Mouse (Mus musculus) T-helper 2 cell (primary cell): ENCODE measurements around the gene 1700067P10Rik.

ENCODE experiments used
- in situ Hi-C: fragments of 300-600 bp; cut with MboI, MseI; formaldehyde crosslinking; loops from one replicate; pipeline ENCODE4 v1.15.1; 2025; ENCODE audit warnings: high pct_unique_total_duplicates

Gene 1700067P10Rik

GRCm38 (mm10) chr17:48089019-48089418 is at the start of gene 1700067P10Rik:
Gene 1700067P10Rik, plus strand, starts transcription at chr17:48089319.
- in situ Hi-C loops = no loop called here

GRCm38 (mm10) chr17:48041351-48042287 is 47.5 kb upstream of the 1700067P10Rik start:
- in situ Hi-C loops = no loop called here

- in situ Hi-C loops = no loop called here
Observed at GRCm38 (mm10) chr17:48043154-48043880, 45.8 kb upstream of the 1700067P10Rik start.

DNA sequence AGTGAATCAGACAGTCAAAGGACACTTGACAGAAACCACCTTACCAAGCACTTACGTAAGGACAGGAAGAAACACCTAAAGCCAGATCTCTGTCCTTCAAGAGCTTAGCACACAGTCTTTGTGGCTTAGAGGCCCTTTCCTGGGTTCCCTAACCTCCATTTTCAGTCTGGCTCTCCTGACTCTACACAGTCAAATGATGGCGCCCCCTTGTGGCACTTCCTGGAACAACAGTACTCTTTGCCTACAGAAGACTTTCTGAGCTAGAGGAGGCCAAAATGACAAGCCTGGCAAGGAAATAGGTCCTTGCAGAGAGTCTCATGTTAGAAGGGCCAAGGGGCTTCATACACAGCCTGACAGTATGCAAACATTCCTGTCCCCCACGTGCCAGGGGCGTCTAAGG is 43.5 kb upstream of the 1700067P10Rik start:
- in situ Hi-C loops = loop anchor here (5.0 kb wide), 1 partner anchor 113 kb away; no protein-coding TSS in a partner anchor

- in situ Hi-C loops = no loop called here
Observed at GRCm38 (mm10) chr17:48051638-48052337, 37.3 kb upstream of the 1700067P10Rik start.

- in situ Hi-C loops = no loop called here
Observed at GRCm38 (mm10) chr17:48052338-48053067, 36.6 kb upstream of the 1700067P10Rik start.

- in situ Hi-C loops = no loop called here
Observed at GRCm38 (mm10) chr17:48053646-48054045, 35.5 kb upstream of the 1700067P10Rik start.

DNA sequence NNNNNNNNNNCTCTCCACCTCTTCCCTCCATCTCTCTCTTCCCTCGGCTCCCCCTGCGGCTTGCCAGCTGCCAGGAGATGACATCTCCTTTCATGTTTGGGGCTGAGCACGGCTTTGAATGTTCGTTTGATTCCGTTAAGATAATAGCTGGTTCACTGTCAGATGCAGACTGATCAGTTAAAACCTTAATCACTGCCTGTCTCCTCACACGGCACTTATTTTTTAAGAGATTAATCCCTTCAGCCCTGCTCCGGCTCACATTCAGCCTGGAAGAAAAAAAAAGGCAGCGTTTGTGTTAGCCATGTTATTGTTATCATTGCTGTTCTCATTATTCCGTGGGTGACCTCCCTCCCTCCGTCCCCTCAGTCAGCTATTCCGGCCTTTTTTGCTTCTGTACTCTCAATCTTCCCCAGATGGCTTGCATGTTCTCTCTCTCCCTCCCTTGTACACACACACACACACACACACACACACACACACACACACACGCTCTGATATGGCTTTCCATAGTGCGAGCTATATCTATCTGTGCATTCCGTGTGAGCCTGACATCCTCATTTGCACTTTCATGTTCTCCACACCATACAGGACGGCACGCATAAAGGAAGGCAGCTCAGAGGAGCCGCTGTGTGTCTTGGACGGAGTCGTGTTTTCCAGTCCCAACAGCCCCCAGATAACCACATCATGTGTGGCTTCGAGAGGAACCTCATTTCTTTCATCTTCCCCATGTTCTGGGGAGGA is 33.9 kb upstream of the 1700067P10Rik start:
- in situ Hi-C loops = no loop called here

DNA sequence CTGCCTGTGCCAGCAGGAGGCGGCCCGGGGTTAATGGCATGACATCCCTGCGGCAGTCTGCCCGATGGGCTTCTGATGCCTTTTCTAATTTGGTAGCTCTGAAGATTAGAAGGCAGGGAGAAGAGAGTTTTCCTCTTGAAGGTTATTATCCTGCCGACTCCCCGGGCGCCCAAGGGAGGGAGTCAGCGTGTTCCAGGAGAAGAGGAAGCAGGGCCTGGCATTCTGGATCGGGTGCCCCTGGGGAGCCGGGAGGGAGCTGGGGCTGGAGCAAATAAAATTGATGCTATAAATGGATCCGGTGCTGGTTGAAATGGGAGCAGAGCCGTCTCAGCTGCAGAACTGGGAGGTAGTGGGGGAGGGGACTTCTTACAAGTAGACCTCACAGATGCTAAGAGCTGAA is 31.7 kb upstream of the 1700067P10Rik start:
- in situ Hi-C loops = no loop called here

DNA sequence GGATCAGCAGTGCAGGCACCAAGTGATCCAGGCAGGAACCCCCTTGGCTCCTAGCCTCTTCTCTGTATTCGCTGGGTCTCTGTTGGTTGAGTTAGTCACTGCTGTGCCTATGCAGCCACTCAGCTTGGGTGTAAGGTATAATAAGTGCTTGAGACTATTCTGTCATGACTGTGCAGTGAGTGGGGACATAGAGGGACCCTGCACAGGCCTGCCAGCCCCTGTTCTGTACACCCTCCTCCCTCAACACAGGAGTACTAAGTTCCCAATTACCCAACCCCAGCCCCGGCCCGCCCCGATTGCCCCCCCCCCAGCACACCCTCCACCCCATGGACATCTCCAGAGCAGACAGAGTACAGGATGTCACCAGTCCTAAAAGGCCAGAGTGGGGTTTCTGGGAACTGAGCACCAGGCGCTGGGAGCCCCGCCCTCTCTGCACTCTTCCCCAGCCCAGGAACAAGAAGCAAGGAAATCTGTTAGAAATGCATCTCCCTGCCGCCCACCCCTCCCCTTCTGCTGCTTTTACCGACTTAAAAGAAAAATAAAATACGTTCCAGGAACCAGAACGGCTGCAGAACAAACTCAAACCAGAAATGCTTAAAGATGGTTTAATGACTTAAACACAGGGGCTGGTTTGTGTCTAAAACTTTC is 24.8 kb upstream of the 1700067P10Rik start:
- in situ Hi-C loops = no loop called here

- in situ Hi-C loops = no loop called here
Observed at GRCm38 (mm10) chr17:48065081-48065501, 24.0 kb upstream of the 1700067P10Rik start.

GRCm38 (mm10) chr17:48067083-48067614 is 22.0 kb upstream of the 1700067P10Rik start:
- in situ Hi-C loops = no loop called here

GRCm38 (mm10) chr17:48067729-48068128 is 21.4 kb upstream of the 1700067P10Rik start:
- in situ Hi-C loops = no loop called here

DNA sequence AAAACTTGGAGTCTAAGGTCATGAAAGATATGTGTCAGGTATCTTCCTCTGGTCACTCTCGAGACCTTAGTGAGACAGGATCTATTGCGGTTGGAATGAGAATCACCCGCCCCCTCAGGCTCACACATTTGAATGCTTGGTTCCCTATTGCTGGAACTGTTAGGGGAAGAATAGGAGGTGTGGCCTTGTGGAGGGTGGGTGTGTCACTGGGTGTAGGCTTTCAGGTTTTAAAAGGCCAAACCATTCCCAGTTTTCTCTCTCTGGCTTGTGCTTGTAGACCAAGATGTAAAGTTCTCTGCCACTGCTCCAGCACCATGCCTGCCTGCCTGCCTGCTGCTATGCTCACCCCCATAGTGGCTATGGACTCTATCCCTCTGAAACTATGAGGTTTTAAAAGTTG is 8.5 kb upstream of the 1700067P10Rik start:
- in situ Hi-C loops = no loop called here

GRCm38 (mm10) chr17:48089446-48089845 is 327 bp downstream of the 1700067P10Rik start:
- in situ Hi-C loops = no loop called here

GRCm38 (mm10) chr17:48090305-48090704 is 1.2 kb downstream of the 1700067P10Rik start:
- in situ Hi-C loops = no loop called here

DNA sequence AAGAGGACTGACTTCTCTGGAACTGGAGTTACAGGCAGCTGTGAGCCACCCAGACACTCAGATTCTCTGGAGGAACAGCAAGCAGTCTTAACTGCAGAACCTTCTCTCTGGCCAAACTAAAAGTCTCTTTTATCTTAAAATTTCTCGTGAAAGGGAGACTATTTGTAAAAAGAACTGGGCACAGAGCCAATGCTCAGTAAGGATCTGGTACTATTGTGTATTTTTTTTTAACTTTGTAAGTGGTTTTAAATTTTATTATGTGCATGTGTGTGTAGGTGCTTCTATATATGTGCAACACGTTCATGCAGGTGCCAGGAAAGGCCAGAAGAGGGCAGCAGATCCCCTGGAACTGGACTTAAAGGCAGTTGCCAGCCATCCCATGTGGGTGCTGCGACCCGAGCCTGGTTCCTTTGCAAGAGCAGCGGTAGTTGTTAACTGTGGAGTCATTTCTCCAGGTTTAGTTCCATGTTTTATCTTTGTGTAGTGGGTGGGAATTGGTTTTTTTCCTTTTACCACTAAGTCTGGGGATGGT is 4.2 kb downstream of the 1700067P10Rik start:
- in situ Hi-C loops = no loop called here

DNA sequence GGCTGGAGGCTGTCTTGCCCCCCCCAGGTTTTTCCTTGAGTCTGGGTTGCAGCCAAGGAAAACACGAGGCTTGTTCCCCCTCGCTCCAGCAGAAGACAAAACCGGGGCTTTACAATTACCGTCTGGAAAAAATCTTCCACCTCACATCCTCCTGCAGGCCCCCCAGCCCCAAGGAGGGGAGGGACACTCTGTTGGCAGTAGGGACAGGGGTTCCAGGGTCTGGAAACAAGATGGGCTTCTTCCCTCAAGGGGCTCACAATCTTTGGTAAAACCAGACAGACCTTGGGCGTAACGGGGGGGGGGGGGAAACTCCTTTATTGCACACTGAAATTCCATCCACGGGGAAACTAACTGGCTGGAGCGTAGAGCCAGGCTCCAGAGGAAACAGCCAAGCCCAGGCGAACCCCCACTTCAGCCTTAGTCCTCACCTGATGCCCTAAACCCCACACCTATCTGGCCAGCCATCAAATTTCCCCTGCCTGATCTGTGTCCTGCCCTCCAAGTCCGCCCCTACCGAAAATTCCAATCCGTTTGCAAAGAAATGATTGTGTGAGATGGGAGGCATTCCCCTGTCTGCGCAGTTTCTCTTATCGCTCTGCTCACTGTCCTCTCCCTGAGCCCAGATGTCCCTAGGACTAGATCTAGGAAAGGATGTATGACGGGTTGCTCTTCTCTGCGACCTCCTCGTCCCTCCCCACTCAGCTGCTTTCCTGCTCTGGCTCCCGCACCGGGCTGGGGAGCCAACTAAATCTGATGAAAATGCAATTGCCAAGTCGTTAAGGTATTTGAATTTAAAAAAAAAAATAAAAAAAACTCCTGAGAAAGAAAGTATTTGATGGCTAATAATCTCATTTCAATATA is 5.9 kb downstream of the 1700067P10Rik start:
- in situ Hi-C loops = loop anchor here (5.0 kb wide), 1 partner anchor 168 kb away; no protein-coding TSS in a partner anchor
